Mouse (Mus musculus): Measurements from ENCODE around the gene Bmp6.

DNA sequence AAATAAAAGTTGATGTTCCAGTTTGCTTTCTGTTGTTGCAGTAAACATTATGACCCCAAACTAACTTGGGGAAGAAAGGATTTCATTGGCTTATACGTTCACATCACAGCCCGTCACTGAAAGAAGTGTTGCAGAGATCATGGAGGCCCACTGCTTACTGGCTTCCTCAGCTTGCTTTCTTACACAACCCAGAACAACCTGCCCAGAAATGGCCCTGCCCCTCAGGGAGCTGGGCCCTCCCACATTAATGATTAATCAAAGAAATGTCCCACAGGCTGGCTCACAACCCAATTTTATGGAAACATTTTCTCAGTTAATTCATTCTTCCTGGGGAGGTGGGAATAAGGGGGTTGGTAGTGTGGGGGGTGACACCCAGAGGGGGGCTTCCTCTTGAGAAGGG, 170.5 kb downstream of the Bmp6 start:
- TF ChIP-seq CTCF (IDR thresholded peaks at IDR 0.05; ENCODE audit: control insufficient read depth, insufficient read depth, low read length), result no peak
- TF ChIP-seq POLR2A (IDR thresholded peaks at IDR 0.05; ENCODE audit: borderline replicate concordance, control insufficient read depth, low read depth, low read length), result no peak
